Mouse (Mus musculus) retina, postnatal 7 days (tissue): Measurements from ENCODE around the gene Tmem143.
A peak's percentile ranks its signal among the peaks of the same experiment; 100 is the strongest.
"Not testable (repeated sequence)": the region's sequence is repeated elsewhere in the genome, so short reads cannot be mapped to it uniquely, and the experiment has no call there.

Experiments used
- DNase-seq: peaks from one replicate; pipeline ENCODE4 v3.0.0-alpha.2; 2012; ENCODE audit warnings: low read depth, low spot score

Gene Tmem143

DNA sequence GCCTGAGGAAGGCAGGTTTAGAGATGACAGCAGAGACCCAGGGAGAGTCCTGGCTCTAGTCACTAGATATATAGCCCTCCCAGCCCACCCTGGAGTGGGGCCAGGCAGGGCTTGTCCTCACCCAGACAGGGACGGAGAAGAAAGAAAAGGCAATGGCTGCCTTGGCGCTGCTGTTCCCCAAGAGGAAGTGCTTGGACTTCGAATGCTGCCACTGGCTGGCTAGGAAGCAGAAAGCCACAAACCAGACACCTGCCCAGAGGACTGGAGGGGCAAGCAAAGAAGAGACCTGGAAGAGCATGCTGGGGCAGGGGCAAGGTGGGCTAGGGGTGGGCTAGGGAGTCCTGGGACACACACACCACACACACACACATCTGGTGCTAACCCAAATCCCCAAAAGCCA lies 9.5 kb upstream of the Tmem143 start:
- no peak for DNase-seq

DNA sequence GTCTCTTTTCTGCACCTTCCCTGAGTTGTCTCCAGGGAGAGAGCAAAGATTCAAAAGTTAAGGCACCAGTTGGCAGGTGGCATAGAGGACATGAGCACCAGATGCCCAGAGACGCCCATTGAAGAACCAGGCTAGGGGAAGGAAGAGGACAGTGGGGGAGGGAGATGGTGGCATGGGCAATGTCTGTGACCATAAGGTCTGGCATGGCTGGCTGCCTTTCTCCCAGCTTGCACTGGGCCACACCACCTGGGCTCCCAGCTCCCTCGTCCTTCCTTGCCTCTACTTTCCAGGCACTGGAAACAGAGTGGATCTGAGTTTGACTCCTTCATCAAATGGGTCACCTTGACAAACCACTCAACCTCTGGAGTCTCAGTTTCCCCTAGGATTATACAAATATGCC lies 4.1 kb upstream of the Tmem143 start:
- DNase-seq: no peak

GRCm38 (mm10) chr7:45895931-45896516 lies 717 bp upstream of the Tmem143 start:
- DNase-seq: no peak

GRCm38 (mm10) chr7:45897258-45897757 lies 567 bp downstream of the Tmem143 start:
- DNase-seq: no peak

DNA sequence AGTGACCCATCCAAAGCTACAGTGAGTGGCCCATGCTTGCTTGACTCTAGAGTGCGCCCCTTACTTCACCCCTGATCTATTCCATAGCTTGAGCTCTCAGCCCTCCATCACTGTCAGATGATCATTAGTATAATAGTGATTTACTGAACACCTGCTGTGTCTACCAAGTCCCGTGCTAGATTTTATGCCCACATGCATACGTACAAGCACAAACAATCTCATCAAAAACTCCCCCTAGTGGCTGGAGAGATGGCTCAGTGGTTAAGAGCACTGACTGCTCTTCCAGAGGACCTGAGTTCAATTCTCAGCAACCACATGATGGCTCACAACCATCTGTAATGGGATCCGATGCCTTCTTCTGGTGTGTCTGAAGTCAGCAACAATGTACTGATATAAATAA lies 1.4 kb downstream of the Tmem143 start:
- DNase-seq: not testable (repeated sequence)

DNA sequence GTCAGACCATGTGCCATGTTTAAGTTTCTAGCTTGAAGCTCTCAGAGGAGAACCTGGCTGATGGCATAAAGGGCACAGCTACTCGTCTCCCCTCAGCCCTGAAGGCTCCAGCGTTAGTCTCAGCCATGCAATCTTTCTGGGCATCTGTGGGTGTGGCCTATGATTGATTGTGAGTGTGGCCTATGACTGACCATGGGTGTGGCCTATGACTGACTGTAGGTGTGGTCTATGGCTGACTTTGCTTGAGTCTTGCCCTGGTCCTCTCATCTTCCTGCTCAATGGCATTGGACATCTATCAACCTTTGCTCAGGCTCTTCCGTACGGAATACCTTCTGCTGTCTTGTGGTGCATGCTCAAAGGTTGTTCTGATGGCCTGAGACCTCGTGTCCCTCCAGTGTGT lies 4.8 kb downstream of the Tmem143 start:
- DNase-seq: no peak

DNA sequence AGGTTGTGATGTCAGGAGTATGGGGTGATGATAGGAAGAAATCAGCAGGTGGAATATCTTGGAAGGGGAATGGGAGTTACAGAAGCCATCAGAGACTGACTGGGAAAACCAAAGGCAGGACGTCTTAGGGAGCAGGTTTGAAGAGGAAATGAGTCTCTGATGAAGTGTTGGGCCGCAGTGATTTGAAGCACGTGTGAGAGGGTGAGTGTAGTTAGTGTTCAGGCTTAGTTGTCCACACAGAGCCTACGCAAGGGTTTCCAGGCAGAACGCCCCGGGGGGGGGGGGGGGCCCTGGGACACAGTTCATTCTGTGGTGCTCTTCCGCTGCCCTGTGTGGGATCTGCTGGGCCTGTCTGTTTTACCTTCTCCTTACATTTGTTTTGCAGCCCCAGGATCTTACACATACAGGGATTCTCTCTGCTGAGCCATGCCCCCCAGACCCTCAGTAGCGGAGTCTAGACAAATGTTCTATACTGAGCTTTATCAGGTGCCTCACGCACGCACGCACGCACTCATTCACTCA lies 5.8 kb downstream of the Tmem143 start:
- no peak for DNase-seq

DNA sequence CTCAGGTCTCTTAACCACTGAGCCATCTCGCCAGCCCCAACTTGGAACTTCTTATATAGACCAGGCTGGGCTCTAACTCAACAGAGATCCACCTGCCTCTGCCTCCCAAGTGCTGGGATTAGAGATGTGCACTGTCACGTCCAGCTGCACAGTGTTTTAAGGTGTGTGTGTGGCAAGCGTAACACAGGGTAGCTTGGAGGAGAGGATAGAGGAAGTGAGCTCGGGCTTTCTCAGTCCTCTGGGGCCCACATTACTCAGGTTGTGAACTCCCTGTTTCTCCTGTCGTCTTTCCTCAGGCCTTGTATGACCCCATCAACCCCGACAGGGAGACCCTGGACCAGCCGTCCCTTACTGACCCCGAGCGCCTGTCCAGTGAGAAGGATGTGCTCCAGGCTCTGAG lies 9.9 kb downstream of the Tmem143 start:
- no peak for DNase-seq

- DNase-seq: no peak
Observed at GRCm38 (mm10) chr7:45908384-45908783, 11.6 kb downstream of the Tmem143 start.

DNA sequence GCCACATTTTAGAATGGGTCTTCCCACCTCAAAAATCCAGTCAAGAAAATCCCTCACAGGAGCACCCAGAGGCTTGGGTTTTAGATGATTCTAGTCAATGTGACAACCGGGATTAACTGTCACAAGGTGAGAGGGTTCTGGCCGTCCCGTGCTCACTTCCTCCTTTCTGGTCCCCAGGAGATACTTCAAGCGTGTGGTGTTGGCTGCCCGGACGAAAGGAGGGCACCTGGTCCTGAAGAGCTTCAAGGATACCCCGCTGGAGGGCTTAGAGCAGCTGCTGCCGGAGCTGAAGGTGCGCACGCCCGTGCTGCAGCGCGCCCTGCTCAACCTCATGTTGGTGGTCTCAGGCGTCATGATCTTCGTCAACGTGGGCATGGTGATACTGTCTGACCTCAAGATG lies 12.4 kb downstream of the Tmem143 start:
- DNase-seq: no peak

- no peak for DNase-seq
Observed at GRCm38 (mm10) chr7:45914067-45914466, 17.3 kb downstream of the Tmem143 start.

GRCm38 (mm10) chr7:45915011-45915410 lies 18.3 kb downstream of the Tmem143 start:
- no peak for DNase-seq

DNA sequence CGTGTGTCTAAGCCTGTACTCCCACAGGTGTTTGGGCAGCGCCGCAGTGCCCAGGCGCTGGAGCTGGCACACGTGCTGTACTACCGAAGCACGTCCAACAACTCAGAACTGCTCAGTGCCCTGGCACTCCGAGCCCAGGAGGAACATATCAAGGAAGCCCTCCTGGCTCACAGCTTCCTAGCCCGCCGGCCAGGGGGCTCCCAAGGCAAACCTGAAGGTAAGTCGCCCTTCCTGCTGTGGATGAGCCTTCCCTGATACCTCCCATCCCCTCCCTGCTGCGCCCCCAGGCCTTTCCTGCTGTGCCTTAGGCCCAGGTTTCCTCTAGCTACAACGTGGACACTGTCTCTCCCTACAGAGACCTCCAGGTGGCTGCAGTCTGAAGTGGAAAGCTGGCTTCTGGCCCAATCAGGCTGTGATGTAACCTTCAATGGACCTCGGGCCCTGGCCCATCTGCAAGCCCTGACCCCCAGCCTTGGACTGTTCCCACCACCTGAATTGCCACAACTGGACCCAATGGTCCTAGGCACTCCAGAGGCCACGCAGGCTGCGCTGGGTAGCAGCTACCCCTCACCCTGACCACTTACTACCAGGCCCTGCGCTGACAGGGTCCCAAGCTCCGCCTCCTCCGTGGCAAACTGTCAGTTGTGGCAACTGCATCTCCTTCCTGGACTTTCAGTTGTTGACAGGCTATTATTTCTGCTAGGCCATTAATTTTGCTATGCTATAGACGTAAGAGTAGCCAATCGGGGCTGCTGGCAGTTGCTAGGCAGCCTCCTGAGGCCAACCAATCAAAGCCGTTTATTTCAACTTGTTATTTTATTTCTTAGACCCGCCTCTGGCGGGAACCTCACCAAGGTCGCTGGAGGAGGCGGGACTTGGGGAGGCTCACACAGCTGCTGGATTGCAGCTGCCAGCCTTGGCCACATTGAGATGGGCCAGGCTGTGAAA lies 19.6 kb downstream of the Tmem143 start:
- DNase-seq: peak; percentile 53

GRCm38 (mm10) chr7:45917004-45917704 lies 20.4 kb downstream of the Tmem143 start:
- no peak for DNase-seq

- no peak for DNase-seq
Observed at GRCm38 (mm10) chr7:45917926-45918325, 21.2 kb downstream of the Tmem143 start.

DNA sequence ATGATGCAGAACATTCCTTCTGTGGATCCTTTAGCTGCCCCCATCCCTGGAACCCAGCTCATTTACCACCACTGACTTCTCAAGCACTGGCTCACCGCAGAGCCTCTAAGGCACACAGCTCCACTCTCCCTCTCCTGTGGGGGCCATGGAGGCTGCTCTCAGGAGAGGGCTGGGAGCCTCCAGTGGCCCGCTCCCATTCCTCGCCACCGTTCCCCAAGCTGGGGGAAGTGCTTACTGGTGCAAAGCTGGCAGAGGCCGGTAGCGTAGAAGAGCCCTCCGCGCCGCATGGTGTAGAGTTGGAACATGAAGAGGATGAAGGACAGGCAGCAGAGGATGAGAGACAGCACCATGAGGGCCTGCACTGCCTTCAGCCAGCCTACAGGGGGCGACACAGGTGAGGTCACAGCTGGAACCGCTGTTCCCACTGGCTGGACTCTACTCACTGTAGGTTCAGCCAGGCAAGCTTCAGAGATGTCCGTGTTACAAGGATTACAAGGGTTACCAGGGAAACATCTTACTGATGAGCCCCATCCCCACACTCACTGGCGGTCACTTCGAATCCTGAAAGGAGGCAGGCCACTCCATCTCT lies 22.4 kb downstream of the Tmem143 start:
- no peak for DNase-seq

DNA sequence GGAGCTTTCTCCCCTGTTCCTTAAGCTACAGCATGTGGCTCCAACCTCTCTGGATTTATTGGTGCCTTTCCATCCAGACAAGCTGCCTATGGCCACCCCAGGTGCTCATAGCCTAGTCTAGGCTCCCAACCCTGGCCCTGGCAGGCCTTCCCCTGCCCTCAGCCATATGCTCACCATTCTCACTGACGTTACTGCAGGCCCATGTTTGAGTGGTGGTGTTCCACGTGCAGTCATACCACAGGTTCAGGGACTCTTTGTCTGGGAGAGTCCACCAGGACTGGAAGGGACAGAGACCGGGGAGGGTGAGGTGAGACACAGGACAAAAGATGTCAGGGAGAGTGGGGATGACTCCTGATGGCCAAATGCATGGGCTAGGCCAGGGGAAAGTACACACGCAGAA lies 23.0 kb downstream of the Tmem143 start:
- no peak for DNase-seq

GRCm38 (mm10) chr7:45920583-45921241 lies 24.0 kb downstream of the Tmem143 start:
- no peak for DNase-seq

GRCm38 (mm10) chr7:45921242-45921621 lies 24.5 kb downstream of the Tmem143 start, which contains the start of gene Emp3:
Gene Emp3, minus strand, starts transcription at chr7:45921404.
- no peak for DNase-seq

GRCm38 (mm10) chr7:45921950-45922600 lies 25.3 kb downstream of the Tmem143 start:
- DNase-seq: no peak
